Mouse (Mus musculus) E14TG2a.4 (cell line): ENCODE measurements around the gene Rbm18.

Experiments used
- CTCF ChIP-seq: conservative IDR thresholded peaks from 2 replicates; pipeline ENCODE4 v1.5.1; 2014; ENCODE audit warnings: low read length
- NANOG ChIP-seq: IDR thresholded peaks from 2 replicates; pipeline ENCODE4 v1.6.1; 2014; ENCODE audit warnings: borderline replicate concordance, low read length, mixed read lengths

GRCm38 (mm10) chr2:36135887-36136286, 686 bp downstream of the Rbm18 start:
- TF ChIP-seq CTCF (no peak), NANOG (no peak)
